Mouse (Mus musculus): Measurements from ENCODE around the gene Rpa1. TPM values are rescaled to one million over a fixed set of nuclear protein-coding genes. Genes with fewer than 3 reads are reported as not detected.
A peak's percentile ranks its signal among the peaks of the same experiment; 100 is the strongest.
"Not testable (repeated sequence)": the region's sequence is repeated elsewhere in the genome, so short reads cannot be mapped to it uniquely, and the experiment has no call there.

Rpa1 gene
- polyA plus RNA-seq, 1 experiment from 2014 or later = 74.2 TPM

- H3K4me2 ChIP-seq (ENCODE audit: low read length); ATAC-seq; H3K4me3 ChIP-seq (ENCODE audit: low read depth, low read length); H3K9me3 ChIP-seq (replicated peaks; ENCODE audit: control insufficient read depth, low read length); H3K36me3 ChIP-seq (ENCODE audit: control insufficient read depth, insufficient read depth, low read length); H3K9ac ChIP-seq (ENCODE audit: low read length); H3K27me3 ChIP-seq (replicated peaks; ENCODE audit: control insufficient read depth, insufficient read depth, low read length); DNase-seq (ENCODE audit: low spot score); H3K27ac ChIP-seq (ENCODE audit: low read depth, low read length): not testable (repeated sequence)
- 88% methylated on average over 5 of the region's 5 CpGs for WGBS
- peaks cover 27% of the 10 kb centered on the region for H3K4me1 ChIP-seq (ENCODE audit: control insufficient read depth, insufficient read depth, low read length)
Measured at GRCm38 (mm10) chr11:75295534-75295933, 52.6 kb downstream of the Rpa1 start.

- no peak overlapping the region for H3K9ac ChIP-seq (ENCODE audit: low read length)
- no peak overlapping the region for H3K27ac ChIP-seq (ENCODE audit: low read depth, low read length)
- peaks cover 8% of the 10 kb centered on the region; the same call in 1 of the 2 replicates for H3K27me3 ChIP-seq (replicated peaks; ENCODE audit: control insufficient read depth, insufficient read depth, low read length)
- DNase-seq (ENCODE audit: low spot score) = no peak
- H3K4me1 ChIP-seq (ENCODE audit: control insufficient read depth, insufficient read depth, low read length) = peaks cover 27% of the 10 kb centered on the region
- peaks cover 2% of the 10 kb centered on the region; the same call in 1 of the 2 replicates for H3K36me3 ChIP-seq (ENCODE audit: control insufficient read depth, insufficient read depth, low read length)
- no peak for ATAC-seq
- H3K4me2 ChIP-seq (ENCODE audit: low read length) = no peak overlapping the region
- H3K4me3 ChIP-seq (ENCODE audit: low read depth, low read length) = no peak overlapping the region
- 77% methylated on average over 9 of the region's 9 CpGs for WGBS
- H3K9me3 ChIP-seq (replicated peaks; ENCODE audit: control insufficient read depth, low read length) = no peaks in the 10 kb centered on the region
Measured at GRCm38 (mm10) chr11:75294862-75295261, 53.3 kb downstream of the Rpa1 start.

- H3K4me3 ChIP-seq (ENCODE audit: low read depth, low read length) = no peak overlapping the region
- H3K4me1 ChIP-seq (ENCODE audit: control insufficient read depth, insufficient read depth, low read length) = peaks cover 27% of the 10 kb centered on the region
- 22% methylated on average over 21 of the region's 21 CpGs for WGBS
- H3K9me3 ChIP-seq (replicated peaks; ENCODE audit: control insufficient read depth, low read length) = no peaks in the 10 kb centered on the region
- H3K9ac ChIP-seq (ENCODE audit: low read length) = peak overlapping the region; percentile 13; the same call in 1 of the 2 replicates
- DNase-seq (ENCODE audit: low spot score) (peak; percentile 68), ATAC-seq (peak; percentile 47)
- H3K27me3 ChIP-seq (replicated peaks; ENCODE audit: control insufficient read depth, insufficient read depth, low read length) = peaks cover 8% of the 10 kb centered on the region; the same call in 1 of the 2 replicates
- H3K4me2 ChIP-seq (ENCODE audit: low read length) = peak overlapping the region; percentile 34
- H3K36me3 ChIP-seq (ENCODE audit: control insufficient read depth, insufficient read depth, low read length) = no peaks in the 10 kb centered on the region
- H3K27ac ChIP-seq (ENCODE audit: low read depth, low read length) = no peak overlapping the region
Measured at GRCm38 (mm10) chr11:75293852-75294361, 54.2 kb downstream of the Rpa1 start.

GRCm38 (mm10) chr11:75292281-75292680, 55.8 kb downstream of the Rpa1 start:
- no peak overlapping the region for H3K4me3 ChIP-seq (ENCODE audit: low read depth, low read length)
- DNase-seq (ENCODE audit: low spot score) (no peak), ATAC-seq (no peak)
- no peaks in the 10 kb centered on the region for H3K9me3 ChIP-seq (replicated peaks; ENCODE audit: control insufficient read depth, low read length)
- H3K27me3 ChIP-seq (replicated peaks; ENCODE audit: control insufficient read depth, insufficient read depth, low read length) = peaks cover 8% of the 10 kb centered on the region; the same call in 1 of the 2 replicates
- H3K4me1 ChIP-seq (ENCODE audit: control insufficient read depth, insufficient read depth, low read length) = peaks cover 27% of the 10 kb centered on the region
- no peaks in the 10 kb centered on the region for H3K36me3 ChIP-seq (ENCODE audit: control insufficient read depth, insufficient read depth, low read length)
- no peak overlapping the region for H3K4me2 ChIP-seq (ENCODE audit: low read length)
- WGBS = 78% methylated on average over 7 of the region's 7 CpGs
- no peak overlapping the region for H3K9ac ChIP-seq (ENCODE audit: low read length)
- 0 out of 2 replicates have a peak overlapping the region, but pooled peaks have one; percentile 11 for H3K27ac ChIP-seq (ENCODE audit: low read depth, low read length)

GRCm38 (mm10) chr11:75291389-75292215, 56.5 kb downstream of the Rpa1 start:
- H3K4me1 ChIP-seq (ENCODE audit: control insufficient read depth, insufficient read depth, low read length) = peaks cover 27% of the 10 kb centered on the region
- peak; percentile 72 for DNase-seq (ENCODE audit: low spot score)
- 0 out of 2 replicates have a peak overlapping the region, but pooled peaks have one; percentile 11 for H3K27ac ChIP-seq (ENCODE audit: low read depth, low read length)
- peak overlapping the region; percentile 26; the same call in 1 of the 2 replicates for H3K9ac ChIP-seq (ENCODE audit: low read length)
- H3K4me3 ChIP-seq (ENCODE audit: low read depth, low read length) = 0 out of 2 replicates have a peak overlapping the region, but pooled peaks have one; percentile 2
- no peaks in the 10 kb centered on the region for H3K9me3 ChIP-seq (replicated peaks; ENCODE audit: control insufficient read depth, low read length)
- 15% methylated on average over 25 of the region's 25 CpGs for WGBS
- H3K4me2 ChIP-seq (ENCODE audit: low read length) = peak overlapping the region; percentile 32
- H3K27me3 ChIP-seq (replicated peaks; ENCODE audit: control insufficient read depth, insufficient read depth, low read length) = peaks cover 8% of the 10 kb centered on the region; the same call in 1 of the 2 replicates
- peak; percentile 47 for ATAC-seq
- H3K36me3 ChIP-seq (ENCODE audit: control insufficient read depth, insufficient read depth, low read length) = no peaks in the 10 kb centered on the region

GRCm38 (mm10) chr11:75290566-75291271, 57.4 kb downstream of the Rpa1 start:
- peaks cover 27% of the 10 kb centered on the region for H3K4me1 ChIP-seq (ENCODE audit: control insufficient read depth, insufficient read depth, low read length)
- ATAC-seq (peak; percentile 66), DNase-seq (ENCODE audit: low spot score) (peak; percentile 95)
- no peak overlapping the region for H3K27ac ChIP-seq (ENCODE audit: low read depth, low read length)
- H3K27me3 ChIP-seq (replicated peaks; ENCODE audit: control insufficient read depth, insufficient read depth, low read length) = peaks cover 8% of the 10 kb centered on the region; the same call in 1 of the 2 replicates
- no peak overlapping the region for H3K9ac ChIP-seq (ENCODE audit: low read length)
- no peaks in the 10 kb centered on the region for H3K9me3 ChIP-seq (replicated peaks; ENCODE audit: control insufficient read depth, low read length)
- whole genome bisulfite sequencing = 17% methylated on average over 6 of the region's 6 CpGs
- no peak overlapping the region for H3K4me3 ChIP-seq (ENCODE audit: low read depth, low read length)
- H3K4me2 ChIP-seq (ENCODE audit: low read length) = no peak overlapping the region
- H3K36me3 ChIP-seq (ENCODE audit: control insufficient read depth, insufficient read depth, low read length) = no peaks in the 10 kb centered on the region

GRCm38 (mm10) chr11:75289120-75289519, 59.0 kb downstream of the Rpa1 start:
- no peaks in the 10 kb centered on the region for H3K36me3 ChIP-seq (ENCODE audit: control insufficient read depth, insufficient read depth, low read length)
- peaks cover 18% of the 10 kb centered on the region for H3K4me1 ChIP-seq (ENCODE audit: control insufficient read depth, insufficient read depth, low read length)
- H3K9me3 ChIP-seq (replicated peaks; ENCODE audit: control insufficient read depth, low read length) = no peaks in the 10 kb centered on the region
- peaks cover 8% of the 10 kb centered on the region; the same call in 1 of the 2 replicates for H3K27me3 ChIP-seq (replicated peaks; ENCODE audit: control insufficient read depth, insufficient read depth, low read length)
- DNase-seq (ENCODE audit: low spot score) (no peak), ATAC-seq (no peak)
- no peak overlapping the region for H3K27ac ChIP-seq (ENCODE audit: low read depth, low read length)
- no peak overlapping the region for H3K4me2 ChIP-seq (ENCODE audit: low read length)
- no peak overlapping the region for H3K9ac ChIP-seq (ENCODE audit: low read length)
- H3K4me3 ChIP-seq (ENCODE audit: low read depth, low read length) = no peak overlapping the region
- WGBS = 62% methylated on average over 2 of the region's 2 CpGs

- H3K27me3 ChIP-seq (replicated peaks; ENCODE audit: control insufficient read depth, insufficient read depth, low read length) = peaks cover 9% of the 10 kb centered on the region; the same call in 1 of the 2 replicates
- no peaks in the 10 kb centered on the region for H3K9me3 ChIP-seq (replicated peaks; ENCODE audit: control insufficient read depth, low read length)
- DNase-seq (ENCODE audit: low spot score) = no peak
- WGBS = 89% methylated on average over 8 of the region's 8 CpGs
- peaks cover 12% of the 10 kb centered on the region; the same call in 1 of the 2 replicates for H3K4me1 ChIP-seq (ENCODE audit: control insufficient read depth, insufficient read depth, low read length)
- H3K9ac ChIP-seq (ENCODE audit: low read length) = no peak overlapping the region
- H3K4me3 ChIP-seq (ENCODE audit: low read depth, low read length) = no peak overlapping the region
- H3K27ac ChIP-seq (ENCODE audit: low read depth, low read length) = no peak overlapping the region
- H3K36me3 ChIP-seq (ENCODE audit: control insufficient read depth, insufficient read depth, low read length) = no peaks in the 10 kb centered on the region
- H3K4me2 ChIP-seq (ENCODE audit: low read length) = no peak overlapping the region
- ATAC-seq = no peak
Measured at GRCm38 (mm10) chr11:75288517-75288916, 59.6 kb downstream of the Rpa1 start.
